Mouse (Mus musculus) C2C12 (cell line): Measurements from ENCODE around the gene Ampd2.

Experiments used
- CTCF ChIP-seq: IDR thresholded peaks from one replicate; pipeline ENCODE4 v1.5.1; 2011; ENCODE audit not compliant: control insufficient read depth, insufficient read depth, insufficient read length
- FOSL1 ChIP-seq: IDR thresholded peaks from one replicate; pipeline ENCODE4 v1.8.0; 2011; ENCODE audit warnings: mild to moderate bottlenecking, low read length; ENCODE audit not compliant: poor library complexity, insufficient read depth, severe bottlenecking
- MAX ChIP-seq: IDR thresholded peaks from one replicate; pipeline ENCODE4 v1.6.1; 2011; ENCODE audit warnings: mild to moderate bottlenecking, control low read depth
- MYOG ChIP-seq: IDR thresholded peaks from one replicate; pipeline ENCODE4 v1.6.1; 2011; ENCODE audit not compliant: control insufficient read depth, insufficient read length; ENCODE audit errors: extremely low read depth
- USF1 ChIP-seq: IDR thresholded peaks from one replicate; pipeline ENCODE4 v1.6.1; 2011; ENCODE audit warnings: low read depth, mild to moderate bottlenecking, control low read depth, moderate library complexity

- TF ChIP-seq FOSL1 (no peak), CTCF (no peak), MYOG (no peak), USF1 (no peak), MAX (no peak)
Measured at GRCm38 (mm10) chr3:108121101-108121500, 34.6 kb upstream of the Ampd2 start.
